Mouse (Mus musculus) CH12.LX (cell line): ENCODE data around the gene Lmf2. TPM values are rescaled to one million over a fixed set of nuclear protein-coding genes. Genes with fewer than 3 reads are reported as not detected.

Source experiments
- DNase-seq: peaks from one replicate; pipeline ENCODE4 v3.0.0-alpha.2; 2013; ENCODE audit errors: extremely low read depth
- H3K27ac ChIP-seq: 2 replicates; pipeline ENCODE4 v1.5.1; 2012; ENCODE audit warnings: low read depth, mild to moderate bottlenecking, control low read depth, moderate library complexity; ENCODE audit not compliant: insufficient read depth
- H3K27me3 ChIP-seq: replicated peaks from 2 replicates; pipeline ENCODE3; 2012; ENCODE audit warnings: inconsistent platforms
- H3K36me3 ChIP-seq, 2 experiments: replicated peaks in 1 of 2; 2 replicates each; pipeline versions ENCODE3 to v1.6.1; 2012; ENCODE audit warnings: inconsistent platforms in 1 of 2, low read length in 1 of 2, mild to moderate bottlenecking in 1 of 2, mixed read lengths in 1 of 2, moderate library complexity in 1 of 2; ENCODE audit not compliant: control insufficient read depth in 1 of 2, insufficient read depth in 1 of 2
- H3K4me1 ChIP-seq, 2 experiments: 2 replicates each; pipeline ENCODE4 v1.6.1; 2012; ENCODE audit warnings: inconsistent platforms in 1 of 2, moderate library complexity in 1 of 2; ENCODE audit not compliant: insufficient read depth in 2 of 2, control insufficient read depth in 1 of 2
- H3K4me2 ChIP-seq: 2 replicates; pipeline ENCODE4 v1.6.1; 2012; ENCODE audit warnings: low read depth, mild to moderate bottlenecking, control low read depth; ENCODE audit not compliant: poor library complexity, insufficient read depth, severe bottlenecking
- H3K4me3 ChIP-seq, 3 experiments: fragments of 150-350 bp in 1 of 3; sonication (generic) in 1 of 3; replicated peaks in 1 of 3; 2 replicates each; pipeline versions ENCODE3 to v1.5.1; 2011 to 2012; ENCODE audit warnings: low read depth in 2 of 3, low read length in 2 of 3, mild to moderate bottlenecking in 2 of 3, moderate library complexity in 2 of 3, control low read depth in 1 of 3, improper control_type of control experiment in 1 of 3, inconsistent platforms in 1 of 3, mixed read lengths in 1 of 3; ENCODE audit not compliant: poor library complexity in 1 of 3
- H3K79me2 ChIP-seq: replicated peaks from 2 replicates; pipeline ENCODE4 v1.6.1; 2012; ENCODE audit warnings: mild to moderate bottlenecking, moderate library complexity; ENCODE audit not compliant: control insufficient read depth, poor library complexity, insufficient read depth, severe bottlenecking; ENCODE audit errors: extremely low read depth
- H3K9ac ChIP-seq: 2 replicates; pipeline ENCODE4 v1.6.1; 2012; ENCODE audit warnings: low read depth, mild to moderate bottlenecking, control low read depth, moderate library complexity; ENCODE audit not compliant: insufficient read depth
- H3K9me3 ChIP-seq: replicated peaks from 2 replicates; pipeline ENCODE3; 2012; ENCODE audit warnings: low read length, inconsistent platforms, mixed read lengths
- BHLHE40 ChIP-seq: IDR thresholded peaks from 2 replicates; pipeline ENCODE4 v1.6.1; 2011; ENCODE audit warnings: mild to moderate bottlenecking, low read depth, low read length, improper control_type of control experiment
- CHD2 ChIP-seq: IDR thresholded peaks from 2 replicates; pipeline ENCODE4 v1.6.1; 2011; ENCODE audit warnings: low read length, improper control_type of control experiment
- CTCF ChIP-seq, 2 experiments: IDR thresholded peaks in 1 of 2; conservative IDR thresholded peaks in 1 of 2; 2 replicates each; pipeline ENCODE4 v1.5.1; 2011 to 2012; ENCODE audit warnings: low read depth in 2 of 2, low read length in 2 of 2, improper control_type of control experiment in 1 of 2, inconsistent platforms in 1 of 2, mild to moderate bottlenecking in 1 of 2, moderate library complexity in 1 of 2
- ELF1 ChIP-seq: IDR thresholded peaks from 2 replicates; pipeline ENCODE4 v1.6.1; 2014; ENCODE audit warnings: low read depth, mild to moderate bottlenecking, inconsistent platforms, low read length, improper control_type of control experiment
- EP300 ChIP-seq: IDR thresholded peaks from 2 replicates; pipeline ENCODE4 v1.6.1; 2011; ENCODE audit warnings: low read length, improper control_type of control experiment
- ETS1 ChIP-seq: conservative IDR thresholded peaks from 2 replicates; pipeline ENCODE4 v1.6.1; 2012; ENCODE audit warnings: low read depth, mild to moderate bottlenecking, inconsistent platforms, low read length, improper control_type of control experiment, moderate library complexity
- HCFC1 ChIP-seq: IDR thresholded peaks from 2 replicates; pipeline ENCODE4 v1.6.1; 2012; ENCODE audit warnings: low read depth, mild to moderate bottlenecking, inconsistent platforms, low read length, improper control_type of control experiment
- IRF4 ChIP-seq: IDR thresholded peaks from 2 replicates; pipeline ENCODE4 v1.6.1; 2014; ENCODE audit warnings: low read depth, mild to moderate bottlenecking, inconsistent platforms, low read length, improper control_type of control experiment
- JUN ChIP-seq: IDR thresholded peaks from 2 replicates; pipeline ENCODE4 v1.6.1; 2011; ENCODE audit warnings: low read depth, mild to moderate bottlenecking, low read length, improper control_type of control experiment, moderate library complexity; ENCODE audit not compliant: insufficient read depth
- JUND ChIP-seq: conservative IDR thresholded peaks from 2 replicates; pipeline ENCODE4 v1.6.1; 2011; ENCODE audit warnings: low read depth, low read length, improper control_type of control experiment
- KAT2A ChIP-seq: IDR thresholded peaks from 2 replicates; pipeline ENCODE4 v1.6.1; 2012; ENCODE audit warnings: low read length, improper control_type of control experiment, inconsistent platforms; ENCODE audit not compliant: insufficient replicate concordance
- MAFK ChIP-seq: IDR thresholded peaks from 2 replicates; pipeline ENCODE4 v1.6.1; 2011; ENCODE audit warnings: low read length, improper control_type of control experiment; ENCODE audit not compliant: insufficient replicate concordance
- RAD21 ChIP-seq: IDR thresholded peaks from 2 replicates; pipeline ENCODE4 v1.6.1; 2011; ENCODE audit warnings: low read depth, mild to moderate bottlenecking, low read length, improper control_type of control experiment, moderate library complexity
- RCOR1 ChIP-seq: conservative IDR thresholded peaks from 2 replicates; pipeline ENCODE4 v1.6.1; 2012; ENCODE audit warnings: low read depth, mild to moderate bottlenecking, inconsistent platforms, low read length, improper control_type of control experiment
- SIN3A ChIP-seq: IDR thresholded peaks from 2 replicates; pipeline ENCODE4 v1.6.1; 2012; ENCODE audit warnings: low read length, improper control_type of control experiment, inconsistent platforms
- TCF12 ChIP-seq: IDR thresholded peaks from 2 replicates; pipeline ENCODE4 v1.6.1; 2014; ENCODE audit warnings: low read depth, mild to moderate bottlenecking, inconsistent platforms, low read length, improper control_type of control experiment
- USF1 ChIP-seq: IDR thresholded peaks from 2 replicates; pipeline ENCODE4 v1.6.1; 2014; ENCODE audit warnings: low read depth, mild to moderate bottlenecking, inconsistent platforms, low read length, improper control_type of control experiment
- ZMIZ1 ChIP-seq: IDR thresholded peaks from 2 replicates; pipeline ENCODE4 v1.6.1; 2012; ENCODE audit warnings: low read depth, mild to moderate bottlenecking, inconsistent platforms, low read length, improper control_type of control experiment
- dilution Hi-C: fragments of 300-500 bp; cut with MboI; formaldehyde crosslinking; loops from 2 replicates; pipeline ENCODE4 v1.14.3; 2020; ENCODE audit warnings: low sequenced_read_pairs; ENCODE audit not compliant: extremely low pct_unique_long_range_greater_than_20kb, extremely low pct_ligation_motif_present
- in situ Hi-C: fragments of 300-500 bp; cut with MboI; formaldehyde crosslinking; loops from 3 replicates; pipeline ENCODE4 v1.14.3; 2019; ENCODE audit warnings: low sequenced_read_pairs, low pct_ligation_motif_present, low pct_unique_long_range_greater_than_20kb, mixed read lengths
- polyA plus RNA-seq: library from polyadenylated mRNA; unstranded; fragments of >175 nt; gene quantifications from 2 replicates; pipeline ENCODE4 v1.2.1, GENCODE M21; 2012; ENCODE audit warnings: low read depth; ENCODE audit not compliant: insufficient read length
- total RNA-seq, 2 experiments: library from RNA; depleted of rRNA; stranded (reverse); fragments of 300-350 nt in 1 of 2; fragments of >200 nt in 1 of 2; gene quantifications; 2 replicates each; pipeline ENCODE4 v1.2.3; 2012 to 2014

Gene Lmf2
- total and polyA plus RNA-seq, 3 experiments: 9.9 to 36.2 (median 18.5) TPM

GRCm38 (mm10) chr15:89313359-89313758 lies 42.1 kb downstream of the Lmf2 start:
- TF ChIP-seq HCFC1 (no peak), CHD2 (no peak), MAFK (no peak), ELF1 (no peak), RCOR1 (no peak)
- H3K27ac ChIP-seq: no peak overlapping the region
- H3K79me2 ChIP-seq: peaks cover 11% of the 10 kb centered on the region
- DNase-seq: no peak
- in situ Hi-C loops (no loop called here), dilution Hi-C loops (no loop called here)
- no peak overlapping the region for H3K4me3 ChIP-seq
- H3K4me1 ChIP-seq: peaks cover 34 to 67% of the 10 kb centered on the region in 2 experiments
- H3K9me3 ChIP-seq: no peaks in the 10 kb centered on the region
- H3K4me2 ChIP-seq: no peak overlapping the region
- no peaks in the 10 kb centered on the region for H3K27me3 ChIP-seq
- peaks cover 0 to 13% of the 10 kb centered on the region in 2 experiments for H3K36me3 ChIP-seq
- H3K9ac ChIP-seq: no peak overlapping the region

- no peak overlapping the region for H3K27ac ChIP-seq
Measured at GRCm38 (mm10) chr15:89309962-89310498, 45.4 kb downstream of the Lmf2 start.

GRCm38 (mm10) chr15:89308406-89309139 lies 46.9 kb downstream of the Lmf2 start:
- Histone ChIP-seq H3K4me3 (no peak overlapping the region), H3K4me2 (no peak overlapping the region), H3K36me3 (peaks cover 35 to 56% of the 10 kb centered on the region in 2 experiments), H3K27me3 (no peaks in the 10 kb centered on the region), H3K9ac (no peak overlapping the region), H3K79me2 (peaks cover 11% of the 10 kb centered on the region), H3K27ac (no peak overlapping the region), H3K9me3 (no peaks in the 10 kb centered on the region), H3K4me1 (peaks cover 33 to 65% of the 10 kb centered on the region in 2 experiments)
- DNase-seq: peak; percentile 33
- in situ Hi-C loops: no loop called here
- no peak for TF ChIP-seq USF1
- TF ChIP-seq SIN3A: no peak
- no peak for TF ChIP-seq ZMIZ1
- TF ChIP-seq CTCF (conservative IDR thresholded peaks at IDR 0.05 in 1 of 2, IDR thresholded peaks at IDR 0.05 in 1 of 2; ENCODE audit: low read depth in 2 of 2, low read length in 2 of 2): no peak
- TF ChIP-seq RAD21: no peak
- no peak for TF ChIP-seq JUND
- dilution Hi-C loops: no loop called here

More at GRCm38 (mm10) chr15:89309962-89310498, 45.4 kb downstream of the Lmf2 start:
- H3K4me1 ChIP-seq: peaks cover 38 to 74% of the 10 kb centered on the region in 2 experiments
- H3K79me2 ChIP-seq: peaks cover 11% of the 10 kb centered on the region
- dilution Hi-C loops (no loop called here), in situ Hi-C loops (no loop called here)
- H3K27me3 ChIP-seq: no peaks in the 10 kb centered on the region
- DNase-seq: peak; percentile 68
- peak; percentile 63 for TF ChIP-seq EP300
- TF ChIP-seq JUN: 0 out of 2 replicates have a peak, but pooled peaks have one; percentile 18
- no peak for TF ChIP-seq KAT2A
- peak; percentile 60; the same call in 1 of the 2 replicates for TF ChIP-seq BHLHE40
- peak; percentile 45; the same call in 1 of the 2 replicates for TF ChIP-seq JUND
- peak; percentile 39; the same call in 1 of the 2 replicates for TF ChIP-seq ETS1
- peak; percentile 75 for TF ChIP-seq IRF4
- no peak for TF ChIP-seq USF1
- peak; percentile 54; the same call in 1 of the 2 replicates for TF ChIP-seq TCF12
- peak; percentile 31; the same call in 1 of the 2 replicates for TF ChIP-seq CHD2
- TF ChIP-seq RAD21: no peak
- H3K4me3 ChIP-seq: no peak overlapping the region
- no peak overlapping the region for H3K4me2 ChIP-seq
- peaks cover 24 to 42% of the 10 kb centered on the region in 2 experiments for H3K36me3 ChIP-seq
- H3K9me3 ChIP-seq: no peaks in the 10 kb centered on the region
- no peak overlapping the region for H3K9ac ChIP-seq
